Mouse (Mus musculus) embryonic facial prominence, embryonic 11.5 days (tissue): ENCODE data around the gene Auh. TPM values are rescaled to one million over a fixed set of nuclear protein-coding genes. Genes with fewer than 3 reads are reported as not detected.

ENCODE experiments used
- ATAC-seq: fragments of 200-750 bp; cut with Nextera tagmentation; replicated peaks from 2 replicates; pipeline ENCODE4 v1.8.0; 2017; ENCODE audit warnings: low read depth; ENCODE audit not compliant: insufficient number of reproducible peaks, low FRiP score, low TSS enrichment
- DNase-seq: peaks from one replicate; pipeline ENCODE4 v3.0.0-alpha.2; 2015; ENCODE audit warnings: low spot score
- H3K27ac ChIP-seq: fragments of 300-500 bp; sonication (generic); replicated peaks from 2 replicates; pipeline ENCODE4 v1.5.1; 2014; ENCODE audit warnings: mild to moderate bottlenecking, low read depth, low read length, control low read depth
- H3K27me3 ChIP-seq: fragments of 300-500 bp; sonication (generic); 2 replicates; pipeline ENCODE4 v1.6.1; 2014; ENCODE audit warnings: mild to moderate bottlenecking, low read length, moderate library complexity, mixed read lengths; ENCODE audit not compliant: control insufficient read depth, insufficient read depth
- H3K36me3 ChIP-seq: fragments of 300-500 bp; sonication (generic); replicated peaks from 2 replicates; pipeline ENCODE4 v1.6.1; 2014; ENCODE audit warnings: low read depth, mild to moderate bottlenecking, low read length, moderate library complexity, mixed read lengths; ENCODE audit not compliant: control insufficient read depth, insufficient read depth
- H3K4me1 ChIP-seq: fragments of 300-500 bp; sonication (generic); 2 replicates; pipeline ENCODE4 v1.6.1; 2014; ENCODE audit warnings: low read length, mixed read lengths; ENCODE audit not compliant: control insufficient read depth, insufficient read depth
- H3K4me2 ChIP-seq: fragments of 300-500 bp; sonication (generic); 2 replicates; pipeline ENCODE4 v1.6.1; 2014; ENCODE audit warnings: low read depth, mild to moderate bottlenecking, control low read depth, low read length, moderate library complexity
- H3K4me3 ChIP-seq: fragments of 300-500 bp; sonication (generic); 2 replicates; pipeline ENCODE4 v1.5.1; 2014; ENCODE audit warnings: low read depth, low read length, control low read depth
- H3K9ac ChIP-seq: fragments of 300-500 bp; sonication (generic); replicated peaks from 2 replicates; pipeline ENCODE4 v1.6.1; 2014; ENCODE audit warnings: mild to moderate bottlenecking, control low read depth, low read length
- H3K9me3 ChIP-seq: fragments of 300-500 bp; sonication (generic); replicated peaks from 2 replicates; pipeline ENCODE4 v1.6.1; 2016; ENCODE audit warnings: mild to moderate bottlenecking, low read length, inconsistent platforms, mixed read lengths; ENCODE audit not compliant: control insufficient read depth
- WGBS: fragments of 180-500 bp; shearing (Covaris S2); extraction: QIAGEN DNeasy Blood & Tissue Kit; methylation state at CpG from one replicate; pipeline ENCODE4 v1.1.7; 2014; 5-methylcytosine and 5-hydroxymethylcytosine counted together
- polyA plus RNA-seq: library from polyadenylated mRNA; unstranded; fragments of >200 nt; fragmentation: Nextera tagmentation; extraction: Ambion mirVana; gene quantifications from 2 replicates; pipeline ENCODE4 v1.2.1, GENCODE M21; 2014

The Auh gene
- polyA plus RNA-seq, 1 experiment from 2014 or later = 33.1 TPM

DNA sequence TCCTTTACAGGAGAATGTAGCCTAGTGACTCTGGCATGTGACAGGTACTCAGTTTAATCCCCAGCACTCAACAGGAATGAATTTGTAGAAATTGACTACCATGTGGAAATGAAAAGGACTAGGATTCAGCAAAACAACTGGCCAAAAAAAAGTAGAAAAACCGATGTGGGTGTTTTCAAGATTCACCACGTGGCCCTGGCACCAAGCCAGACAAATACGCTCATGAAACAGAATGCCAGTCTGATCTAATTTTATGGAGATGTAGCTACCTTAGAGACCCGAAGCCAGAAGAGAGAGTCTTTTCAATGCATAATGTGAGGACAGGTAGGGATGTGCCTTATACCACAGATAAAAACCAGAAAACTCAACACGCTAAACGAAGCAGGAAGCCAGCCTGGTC lies 54.4 kb downstream of the Auh start:
- Histone ChIP-seq H3K4me3 (no peak overlapping the region), H3K27ac (no peak overlapping the region), H3K9me3 (no peaks in the 10 kb centered on the region), H3K36me3 (no peaks in the 10 kb centered on the region), H3K4me1 (no peaks in the 10 kb centered on the region), H3K9ac (no peak overlapping the region), H3K4me2 (no peak overlapping the region), H3K27me3 (no peaks in the 10 kb centered on the region)
- DNase-seq (no peak), ATAC-seq (no peak)
- 80% methylated on average over 6 of the region's 6 CpGs for WGBS

DNA sequence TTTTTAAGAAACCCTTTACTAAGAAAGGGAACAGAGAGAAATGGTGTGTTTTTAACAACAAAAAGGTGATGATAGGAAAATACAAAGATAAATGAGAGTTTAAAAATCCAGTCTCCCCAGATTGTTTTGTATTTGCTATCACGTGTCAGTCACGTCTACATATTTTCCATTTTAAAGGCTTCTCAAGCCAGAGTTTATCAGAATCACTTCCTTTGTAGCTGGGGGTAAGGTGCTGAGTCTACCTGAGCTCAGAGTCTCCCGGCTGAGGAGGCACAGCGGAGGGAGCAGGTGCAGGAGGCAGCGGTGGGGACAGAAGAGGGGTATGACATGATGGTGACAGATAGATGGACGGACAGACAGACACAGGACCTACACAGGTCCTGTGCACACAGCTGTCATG lies 55.1 kb downstream of the Auh start:
- DNase-seq (no peak), ATAC-seq (no peak)
- Histone ChIP-seq H3K4me3 (no peak overlapping the region), H3K27me3 (no peaks in the 10 kb centered on the region), H3K4me2 (no peak overlapping the region), H3K36me3 (no peaks in the 10 kb centered on the region), H3K27ac (no peak overlapping the region), H3K4me1 (no peaks in the 10 kb centered on the region), H3K9me3 (no peaks in the 10 kb centered on the region), H3K9ac (no peak overlapping the region)
- WGBS = 87% methylated on average over 6 of the region's 6 CpGs

DNA sequence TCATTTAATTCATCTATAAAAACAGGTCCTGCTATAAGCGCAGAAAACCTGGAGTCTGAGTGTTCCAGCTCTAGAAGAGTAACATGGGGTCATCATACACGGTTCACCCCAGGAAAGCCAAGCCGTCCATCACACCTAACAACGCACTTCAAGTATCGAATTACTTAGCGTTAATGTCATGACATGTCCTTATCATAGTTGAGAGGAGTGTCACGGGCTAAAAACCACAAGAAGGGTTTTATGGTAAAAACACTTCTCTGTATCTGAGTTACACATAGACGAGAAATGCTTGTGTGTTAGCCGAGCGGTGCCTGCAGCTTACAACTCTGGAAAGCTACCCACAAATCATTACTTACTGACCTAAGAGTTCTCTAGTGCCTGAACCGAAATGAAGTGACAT lies 55.6 kb downstream of the Auh start:
- no peak for DNase-seq
- Histone ChIP-seq H3K4me3 (no peak overlapping the region), H3K27ac (no peak overlapping the region), H3K36me3 (no peaks in the 10 kb centered on the region), H3K27me3 (no peaks in the 10 kb centered on the region), H3K9ac (no peak overlapping the region), H3K4me2 (no peak overlapping the region), H3K4me1 (no peaks in the 10 kb centered on the region), H3K9me3 (no peaks in the 10 kb centered on the region)
- no peak for ATAC-seq
- 78% methylated on average over 11 of the region's 11 CpGs for WGBS

DNA sequence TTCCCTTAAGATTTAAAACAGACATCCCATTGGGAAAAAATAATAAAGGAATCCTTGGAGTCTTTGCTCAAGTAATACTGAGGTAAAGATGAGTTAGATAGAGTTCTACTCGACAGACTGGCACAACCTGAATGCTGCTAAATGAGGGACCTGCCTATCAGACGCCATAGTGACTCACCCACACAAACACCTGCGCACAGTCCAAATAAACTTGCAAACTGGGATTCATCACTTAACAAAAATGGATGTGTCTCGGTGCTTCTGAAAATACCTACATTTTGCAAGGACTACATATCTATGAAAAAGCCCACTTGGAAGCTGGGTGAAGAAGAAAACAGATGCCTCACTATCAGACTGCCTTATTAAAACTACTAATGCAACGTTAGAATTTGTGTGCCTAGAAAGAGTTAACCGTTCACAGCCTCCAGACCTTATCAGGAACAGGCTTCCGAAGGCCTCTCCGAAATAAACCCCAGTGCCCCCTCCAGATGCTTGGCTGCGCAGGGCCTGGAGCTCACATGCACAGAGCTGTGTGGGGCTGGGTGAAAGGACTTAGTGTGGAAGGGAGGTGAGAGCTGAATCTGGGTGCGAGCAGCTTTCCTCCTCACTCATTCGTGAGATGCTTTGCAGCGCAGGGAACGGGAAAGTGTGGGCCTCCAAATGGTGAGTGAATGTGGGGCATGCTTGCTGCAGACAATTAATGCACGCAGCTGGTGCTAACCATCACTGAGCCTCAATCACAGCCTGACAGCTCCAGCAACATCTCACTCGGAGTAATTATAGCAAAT lies 63.3 kb downstream of the Auh start:
- H3K4me2 ChIP-seq = no peak overlapping the region
- H3K36me3 ChIP-seq = no peaks in the 10 kb centered on the region
- WGBS = 44% methylated on average over 15 of the region's 15 CpGs
- ATAC-seq (no peak), DNase-seq (peak; percentile 33)
- H3K27me3 ChIP-seq = no peaks in the 10 kb centered on the region
- H3K4me3 ChIP-seq = no peak overlapping the region
- no peak overlapping the region for H3K27ac ChIP-seq
- H3K4me1 ChIP-seq = no peaks in the 10 kb centered on the region
- H3K9ac ChIP-seq = no peak overlapping the region
- H3K9me3 ChIP-seq = no peaks in the 10 kb centered on the region

DNA sequence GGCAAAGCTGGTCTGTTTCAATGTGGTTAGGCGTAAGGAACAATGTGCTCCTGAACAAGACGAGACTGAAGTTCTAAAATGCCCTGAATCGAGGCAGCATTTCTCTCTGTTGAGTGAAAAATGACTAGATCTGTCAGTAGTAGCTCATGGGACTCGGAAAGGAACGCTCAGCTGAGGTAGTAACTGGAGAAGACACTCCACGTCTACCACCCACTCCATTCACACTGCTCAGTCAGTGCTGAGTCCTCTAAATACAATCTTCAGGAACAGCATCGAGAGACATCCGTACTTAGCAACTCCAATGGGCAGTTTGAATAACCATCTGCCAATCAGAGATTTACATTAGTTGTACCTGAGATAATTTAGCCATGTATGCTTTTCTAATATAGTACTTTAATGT lies 66.0 kb downstream of the Auh start:
- H3K4me3 ChIP-seq = no peak overlapping the region
- H3K4me1 ChIP-seq = no peaks in the 10 kb centered on the region
- no peaks in the 10 kb centered on the region for H3K36me3 ChIP-seq
- no peak overlapping the region for H3K9ac ChIP-seq
- H3K4me2 ChIP-seq = no peak overlapping the region
- no peak overlapping the region for H3K27ac ChIP-seq
- DNase-seq (no peak), ATAC-seq (no peak)
- 83% methylated on average over 8 of the region's 8 CpGs for WGBS
- H3K9me3 ChIP-seq = no peaks in the 10 kb centered on the region
- no peaks in the 10 kb centered on the region for H3K27me3 ChIP-seq

DNA sequence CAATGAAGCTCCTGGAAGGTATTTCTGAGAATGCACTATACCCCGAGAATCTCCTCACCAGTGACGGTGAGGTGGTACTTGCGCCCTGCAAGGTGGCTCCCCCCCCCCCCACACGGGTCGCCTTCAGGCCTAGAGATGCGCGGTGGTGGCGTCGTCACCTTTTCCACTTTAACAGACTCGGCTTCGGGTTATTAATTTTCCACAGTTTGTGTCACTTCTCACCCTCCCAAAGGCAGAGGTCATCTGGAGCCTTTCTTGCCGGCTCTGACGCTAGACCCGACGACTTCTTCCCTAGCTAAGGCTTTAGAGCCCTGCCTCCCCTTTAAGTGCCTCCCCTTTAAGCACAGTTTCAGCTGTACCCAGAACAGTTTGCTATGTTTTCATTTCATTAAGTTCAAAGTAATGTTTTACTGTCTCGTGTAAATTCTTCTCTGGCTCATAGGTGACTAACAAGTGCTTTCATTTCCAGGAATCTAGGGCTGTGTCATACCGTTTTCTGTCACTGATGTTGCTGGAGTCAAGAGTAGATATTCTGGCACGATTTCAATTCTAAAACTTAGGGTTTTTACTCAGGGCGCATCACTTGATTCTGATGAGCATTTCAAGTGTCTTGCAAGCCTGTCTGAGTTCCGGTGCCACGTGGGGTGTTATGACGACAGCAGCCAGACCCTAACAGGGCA lies 69.3 kb downstream of the Auh start:
- no peak overlapping the region for H3K9ac ChIP-seq

DNA sequence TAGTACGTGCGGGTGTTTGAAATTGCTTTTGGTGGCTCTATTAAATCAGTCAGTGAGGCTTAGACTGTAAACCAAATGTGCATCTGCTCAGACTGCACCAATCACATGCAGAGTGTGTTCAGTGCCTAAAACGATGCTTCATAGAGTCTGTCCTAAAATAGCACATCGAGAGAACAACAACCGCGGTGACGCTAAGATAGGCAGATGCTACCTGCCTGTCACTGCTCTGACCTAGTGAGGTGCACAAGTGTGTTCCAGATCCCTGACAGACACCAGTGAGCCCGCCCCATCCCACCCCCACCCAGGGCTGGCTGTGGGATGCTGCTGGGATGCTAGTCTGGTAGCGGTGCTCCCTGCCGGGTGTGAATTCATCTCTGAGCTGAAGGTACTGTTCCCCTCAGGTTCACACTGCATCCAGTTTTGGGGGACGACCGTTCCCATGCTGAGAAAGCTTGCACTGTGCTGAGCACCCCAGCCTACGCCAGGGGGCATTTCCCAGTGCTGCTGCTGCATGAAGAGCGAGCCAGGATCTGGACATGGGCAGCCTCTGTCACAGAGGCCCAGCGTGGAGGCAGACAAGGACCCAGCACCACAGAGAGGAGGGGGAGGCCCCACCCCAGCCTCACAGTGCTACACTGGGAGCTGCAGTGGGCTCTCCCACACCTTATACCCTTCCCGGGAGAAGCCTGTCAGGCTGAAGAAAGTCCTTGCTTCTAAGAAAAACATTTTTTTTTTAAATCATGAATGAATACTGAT lies 70.2 kb downstream of the Auh start:
- Histone ChIP-seq H3K27ac (no peak overlapping the region), H3K4me1 (no peaks in the 10 kb centered on the region), H3K27me3 (no peaks in the 10 kb centered on the region), H3K4me2 (no peak overlapping the region), H3K9me3 (no peaks in the 10 kb centered on the region), H3K9ac (no peak overlapping the region), H3K36me3 (no peaks in the 10 kb centered on the region), H3K4me3 (no peak overlapping the region)
- WGBS = 75% methylated on average over 16 of the region's 16 CpGs
- ATAC-seq = no peak
- DNase-seq = no peak

More for the DNA sequence above, 69.3 kb downstream of the Auh start:
- ATAC-seq (no peak), DNase-seq (no peak)
- Histone ChIP-seq H3K4me1 (no peaks in the 10 kb centered on the region), H3K27ac (no peak overlapping the region), H3K36me3 (no peaks in the 10 kb centered on the region), H3K4me3 (no peak overlapping the region), H3K27me3 (no peaks in the 10 kb centered on the region), H3K9me3 (no peaks in the 10 kb centered on the region), H3K4me2 (no peak overlapping the region)
- WGBS = 79% methylated on average over 22 of the region's 22 CpGs

DNA sequence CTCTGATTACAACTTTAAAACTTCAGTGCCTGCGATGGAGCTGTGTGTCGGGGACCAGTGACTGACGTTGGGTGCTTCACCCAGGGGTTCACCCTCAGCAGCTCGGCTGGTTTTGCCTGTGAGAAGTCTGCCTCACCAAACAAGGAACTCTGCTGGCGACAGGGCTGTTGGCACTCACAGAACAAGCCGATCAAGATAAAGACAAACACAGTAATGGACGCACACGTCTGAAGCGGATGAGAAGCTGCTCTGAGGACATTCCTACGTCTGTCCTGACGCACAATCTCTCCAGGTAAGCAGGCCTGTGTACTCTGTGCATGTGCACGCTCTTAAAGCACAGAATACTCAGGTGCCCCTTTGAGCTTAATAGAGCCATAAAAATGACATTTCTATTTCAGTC lies 71.1 kb downstream of the Auh start:
- 84% methylated on average over 12 of the region's 12 CpGs for WGBS
- ATAC-seq (no peak), DNase-seq (no peak)

More for the DNA sequence above, 71.1 kb downstream of the Auh start:
- Histone ChIP-seq H3K27ac (no peak overlapping the region), H3K27me3 (no peaks in the 10 kb centered on the region), H3K36me3 (no peaks in the 10 kb centered on the region), H3K4me1 (no peaks in the 10 kb centered on the region), H3K4me2 (no peak overlapping the region), H3K9me3 (no peaks in the 10 kb centered on the region), H3K9ac (no peak overlapping the region; the same call in 1 of the 2 replicates), H3K4me3 (no peak overlapping the region)
